Mouse (Mus musculus) liver, embryonic 11.5 days (tissue): ENCODE measurements around the gene Snap23. TPM values are rescaled to one million over a fixed set of nuclear protein-coding genes. Genes with fewer than 3 reads are reported as not detected.

Experiments
- ATAC-seq: fragments of 200-750 bp; cut with Nextera tagmentation; replicated peaks from 2 replicates; pipeline ENCODE4 v1.8.0; 2017; ENCODE audit warnings: moderate number of reproducible peaks, mild to moderate bottlenecking, moderate TSS enrichment, moderate library complexity; ENCODE audit not compliant: low FRiP score
- DNase-seq: peaks from one replicate; pipeline ENCODE4 v3.0.0-alpha.2; 2017; ENCODE audit warnings: low spot score
- H3K27ac ChIP-seq: fragments of 300-500 bp; sonication (generic); 2 replicates; pipeline ENCODE4 v1.5.1; 2014; ENCODE audit warnings: mild to moderate bottlenecking, low read depth, low read length, control low read depth
- H3K27me3 ChIP-seq: fragments of 300-500 bp; sonication (generic); replicated peaks from 2 replicates; pipeline ENCODE4 v1.6.1; 2014; ENCODE audit warnings: low read length, mixed read lengths; ENCODE audit not compliant: control insufficient read depth, insufficient read depth
- H3K36me3 ChIP-seq: fragments of 300-500 bp; sonication (generic); 2 replicates; pipeline ENCODE4 v1.6.1; 2014; ENCODE audit warnings: mild to moderate bottlenecking, low read length, moderate library complexity, mixed read lengths; ENCODE audit not compliant: control insufficient read depth, insufficient read depth
- H3K4me1 ChIP-seq: fragments of 300-500 bp; sonication (generic); replicated peaks from 2 replicates; pipeline ENCODE4 v1.6.1; 2014; ENCODE audit warnings: low read length, mixed read lengths; ENCODE audit not compliant: control insufficient read depth, insufficient read depth
- H3K4me2 ChIP-seq: fragments of 300-500 bp; sonication (generic); 2 replicates; pipeline ENCODE4 v1.6.1; 2014; ENCODE audit warnings: mild to moderate bottlenecking, control low read depth, moderate library complexity
- H3K4me3 ChIP-seq: fragments of 300-500 bp; sonication (generic); 2 replicates; pipeline ENCODE4 v1.5.1; 2014; ENCODE audit warnings: low read depth, low read length, control low read depth
- H3K9ac ChIP-seq: fragments of 300-500 bp; sonication (generic); 2 replicates; pipeline ENCODE4 v1.6.1; 2014; ENCODE audit warnings: low read depth, low read length, control low read depth
- H3K9me3 ChIP-seq: fragments of 300-500 bp; sonication (generic); 2 replicates; pipeline ENCODE4 v1.6.1; 2016; ENCODE audit warnings: low read length, inconsistent platforms, mixed read lengths; ENCODE audit not compliant: control insufficient read depth
- WGBS: fragments of 180-500 bp; shearing (Covaris S2); extraction: QIAGEN DNeasy Blood & Tissue Kit; methylation state at CpG from one replicate; pipeline ENCODE4 v1.1.7; 2014; 5-methylcytosine and 5-hydroxymethylcytosine counted together
- polyA plus RNA-seq: library from polyadenylated mRNA; unstranded; fragments of >200 nt; fragmentation: Nextera tagmentation; extraction: Ambion mirVana; gene quantifications from 2 replicates; pipeline ENCODE4 v1.2.1, GENCODE M21; 2014

Snap23 gene
- polyA plus RNA-seq, 1 experiment from 2014 or later: 74.2 TPM

- Histone ChIP-seq H3K4me3 (peak within 1 kb of the TSS; percentile 53), H3K9ac (peak within 1 kb of the TSS; percentile 52), H3K36me3 (peaks cover 2% of the 10 kb centered on the region; the same call in 1 of the 2 replicates), H3K9me3 (no peaks in the 10 kb centered on the region), H3K27me3 (no peaks in the 10 kb centered on the region), H3K4me1 (peaks cover 13% of the 10 kb centered on the region), H3K4me2 (peak within 1 kb of the TSS; percentile 80), H3K27ac (no peak within 1 kb of the TSS)
- WGBS: 3% methylated on average over 36 of the region's 36 CpGs
- peak; percentile 99 for ATAC-seq
- DNase-seq: peak; percentile 97
These were observed 61.6 kb downstream of the Snap23 start, which contains the start of gene Stard9 for GRCm38 (mm10) chr2:120628886-120629735. Gene Stard9 (plus strand): TSS chr2:120629121.

GRCm38 (mm10) chr2:120630246-120630645 lies 62.8 kb downstream of the Snap23 start:
- Histone ChIP-seq H3K4me3 (no peak overlapping the region), H3K4me2 (peak overlapping the region; percentile 80; the same call in 1 of the 2 replicates)
- no peak for DNase-seq

DNA sequence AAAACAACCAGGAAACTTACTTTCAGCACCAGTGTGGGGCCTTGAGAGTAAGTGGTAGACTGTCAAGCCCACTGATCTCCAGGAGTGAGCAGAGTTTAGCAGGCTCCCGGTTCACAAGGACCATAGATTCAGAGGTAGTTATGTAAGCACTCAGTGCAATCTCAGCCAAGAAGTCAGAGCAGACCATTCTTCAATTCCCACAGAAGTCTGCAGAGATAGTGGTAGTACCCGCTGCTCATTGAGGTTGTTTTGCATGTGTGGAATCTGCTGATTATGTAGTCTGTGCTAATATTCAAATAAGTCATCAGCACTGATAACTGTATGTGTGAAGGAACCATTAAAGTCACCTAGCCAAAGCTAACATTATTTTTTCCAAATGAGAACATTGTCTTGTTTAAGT lies 63.2 kb downstream of the Snap23 start:
- H3K9ac ChIP-seq: no peak overlapping the region
- WGBS: 53% methylated on average over 2 of the region's 2 CpGs
- no peak for ATAC-seq
- peaks cover 13% of the 10 kb centered on the region for H3K4me1 ChIP-seq
- H3K27me3 ChIP-seq: no peaks in the 10 kb centered on the region
- peaks cover 3% of the 10 kb centered on the region; the same call in 1 of the 2 replicates for H3K36me3 ChIP-seq
- H3K4me3 ChIP-seq: no peak overlapping the region
- H3K27ac ChIP-seq: no peak overlapping the region
- no peaks in the 10 kb centered on the region for H3K9me3 ChIP-seq
- no peak for DNase-seq
- no peak overlapping the region for H3K4me2 ChIP-seq

More at GRCm38 (mm10) chr2:120630246-120630645, 62.8 kb downstream of the Snap23 start:
- H3K9me3 ChIP-seq: no peaks in the 10 kb centered on the region
- no peak overlapping the region for H3K9ac ChIP-seq
- no peaks in the 10 kb centered on the region for H3K27me3 ChIP-seq
- ATAC-seq: no peak
- peaks cover 3% of the 10 kb centered on the region; the same call in 1 of the 2 replicates for H3K36me3 ChIP-seq
- peaks cover 13% of the 10 kb centered on the region for H3K4me1 ChIP-seq
- WGBS: 70% methylated on average over 2 of the region's 2 CpGs
- H3K27ac ChIP-seq: no peak overlapping the region

GRCm38 (mm10) chr2:120631521-120631920 lies 64.0 kb downstream of the Snap23 start:
- Histone ChIP-seq H3K9ac (no peak overlapping the region), H3K27ac (no peak overlapping the region), H3K4me1 (peaks cover 13% of the 10 kb centered on the region), H3K4me3 (no peak overlapping the region), H3K27me3 (no peaks in the 10 kb centered on the region), H3K4me2 (no peak overlapping the region), H3K9me3 (no peaks in the 10 kb centered on the region), H3K36me3 (peaks cover 3% of the 10 kb centered on the region; the same call in 1 of the 2 replicates)
- no peak for ATAC-seq
- DNase-seq: no peak
- WGBS: 44% methylated on average over 2 of the region's 2 CpGs

DNA sequence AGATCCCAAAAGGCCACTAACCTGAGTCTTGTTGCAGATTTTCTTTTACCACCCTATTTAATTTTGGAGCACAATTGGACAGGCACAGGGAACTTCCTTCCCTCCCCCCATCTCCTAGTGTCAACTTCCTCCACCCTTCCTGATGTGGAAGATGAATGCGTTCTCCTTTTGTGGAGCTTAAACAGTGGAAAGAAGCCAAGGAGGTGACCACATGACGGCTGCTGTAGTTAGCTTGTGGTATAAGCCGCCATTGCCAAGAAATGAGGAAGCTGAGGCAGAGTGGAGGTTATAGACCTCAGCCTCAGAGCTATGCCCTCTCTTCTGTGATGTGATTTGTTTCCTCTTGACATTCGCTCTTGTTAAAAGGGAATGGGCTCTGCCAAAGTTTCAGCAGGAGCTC lies 64.5 kb downstream of the Snap23 start:
- Histone ChIP-seq H3K9ac (no peak overlapping the region), H3K27me3 (no peaks in the 10 kb centered on the region), H3K36me3 (peaks cover 3% of the 10 kb centered on the region; the same call in 1 of the 2 replicates), H3K9me3 (no peaks in the 10 kb centered on the region), H3K4me1 (peaks cover 13% of the 10 kb centered on the region), H3K27ac (no peak overlapping the region), H3K4me3 (no peak overlapping the region), H3K4me2 (no peak overlapping the region)
- 39% methylated on average over 4 of the region's 4 CpGs for WGBS
- DNase-seq (no peak), ATAC-seq (no peak)

DNA sequence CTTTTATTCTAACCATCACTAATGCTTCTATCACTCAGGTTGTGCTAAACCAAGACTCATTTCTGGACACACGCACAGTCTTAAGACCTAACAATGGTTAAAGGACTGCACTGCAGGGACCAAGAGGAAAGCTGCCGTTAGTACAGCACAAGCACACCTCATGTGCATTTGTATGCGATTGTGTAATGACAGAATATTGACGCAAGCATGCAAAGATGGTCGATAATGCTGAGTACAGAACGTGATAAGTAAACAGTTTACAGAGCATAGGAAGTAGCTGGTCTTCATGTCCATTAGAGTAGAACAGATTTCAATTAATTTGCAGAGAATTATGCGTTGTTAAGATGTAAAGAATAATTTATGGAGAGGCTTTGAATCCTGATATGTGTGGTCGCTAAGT lies 73.4 kb downstream of the Snap23 start:
- Histone ChIP-seq H3K27me3 (no peaks in the 10 kb centered on the region), H3K4me3 (no peak overlapping the region), H3K27ac (no peak overlapping the region), H3K9ac (no peak overlapping the region), H3K4me1 (no peaks in the 10 kb centered on the region), H3K36me3 (no peaks in the 10 kb centered on the region), H3K4me2 (no peak overlapping the region), H3K9me3 (no peaks in the 10 kb centered on the region)
- ATAC-seq (no peak), DNase-seq (no peak)
- WGBS: 84% methylated on average over 8 of the region's 8 CpGs

DNA sequence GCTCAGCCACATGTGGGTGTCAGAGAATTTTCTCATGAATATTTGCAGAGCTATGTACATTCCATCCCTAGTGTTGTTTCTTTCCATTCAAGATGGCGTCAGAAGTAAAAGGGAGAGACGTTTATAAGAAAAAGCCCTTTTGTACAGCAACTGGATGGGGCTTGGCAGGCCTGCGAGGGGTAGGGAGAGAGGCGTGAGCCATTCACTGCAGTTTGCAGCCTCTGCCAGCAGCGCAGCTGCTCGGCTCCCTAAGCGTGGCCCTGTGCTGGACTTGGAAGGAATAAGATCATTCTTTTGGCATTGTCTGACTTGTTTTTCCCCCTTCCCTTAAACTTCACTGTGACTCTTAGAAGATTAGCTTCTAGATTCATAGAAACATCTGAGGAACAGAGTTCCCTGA lies 76.4 kb downstream of the Snap23 start:
- Histone ChIP-seq H3K9ac (no peak overlapping the region), H3K4me2 (no peak overlapping the region), H3K4me1 (no peaks in the 10 kb centered on the region), H3K4me3 (no peak overlapping the region), H3K9me3 (no peaks in the 10 kb centered on the region), H3K36me3 (no peaks in the 10 kb centered on the region), H3K27ac (no peak overlapping the region), H3K27me3 (no peaks in the 10 kb centered on the region)
- no peak for ATAC-seq
- no peak for DNase-seq
- whole genome bisulfite sequencing: 86% methylated on average over 7 of the region's 7 CpGs

DNA sequence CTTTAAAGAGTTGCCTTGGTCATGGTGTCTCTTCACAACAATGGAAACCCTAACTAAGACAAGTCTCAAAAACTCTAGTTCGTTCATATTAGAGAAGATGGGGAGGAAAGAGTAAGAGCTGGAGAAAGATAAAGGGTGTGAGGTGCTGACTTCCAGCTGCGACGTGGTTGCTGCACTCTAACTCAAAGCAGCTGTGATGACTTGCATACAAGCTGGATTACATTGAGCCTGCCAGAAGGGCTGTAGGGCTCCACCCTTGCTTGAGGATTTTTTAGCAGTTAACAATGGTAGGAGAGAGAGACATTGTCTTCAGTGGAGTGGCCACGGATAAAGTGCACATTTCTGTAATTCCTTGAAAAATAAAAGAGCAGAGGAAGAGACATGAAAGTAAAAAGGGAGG lies 79.3 kb downstream of the Snap23 start:
- H3K4me3 ChIP-seq: no peak overlapping the region
- H3K36me3 ChIP-seq: no peaks in the 10 kb centered on the region
- no peak overlapping the region for H3K27ac ChIP-seq
- H3K4me1 ChIP-seq: no peaks in the 10 kb centered on the region
- ATAC-seq: no peak
- no peak overlapping the region for H3K9ac ChIP-seq
- no peak overlapping the region for H3K4me2 ChIP-seq
- WGBS: 56% methylated on average over 4 of the region's 4 CpGs
- H3K9me3 ChIP-seq: no peaks in the 10 kb centered on the region
- no peaks in the 10 kb centered on the region for H3K27me3 ChIP-seq
- no peak for DNase-seq
